Mouse (Mus musculus) cerebellum, postnatal 36 days (tissue): ENCODE data around the gene Hlcs.

ENCODE experiments used
- DNase-seq, 2 experiments: peaks; one replicate each; pipeline ENCODE4 v3.0.0; 2021 to 2022; ENCODE audit warnings: mixed read lengths in 2 of 2

Hlcs gene

GRCm38 (mm10) chr16:94195913-94196312, 117.5 kb downstream of the Hlcs start:
- no peak for DNase-seq

- DNase-seq: no peak
These were observed 121.7 kb downstream of the Hlcs start for GRCm38 (mm10) chr16:94191379-94192315.

DNA sequence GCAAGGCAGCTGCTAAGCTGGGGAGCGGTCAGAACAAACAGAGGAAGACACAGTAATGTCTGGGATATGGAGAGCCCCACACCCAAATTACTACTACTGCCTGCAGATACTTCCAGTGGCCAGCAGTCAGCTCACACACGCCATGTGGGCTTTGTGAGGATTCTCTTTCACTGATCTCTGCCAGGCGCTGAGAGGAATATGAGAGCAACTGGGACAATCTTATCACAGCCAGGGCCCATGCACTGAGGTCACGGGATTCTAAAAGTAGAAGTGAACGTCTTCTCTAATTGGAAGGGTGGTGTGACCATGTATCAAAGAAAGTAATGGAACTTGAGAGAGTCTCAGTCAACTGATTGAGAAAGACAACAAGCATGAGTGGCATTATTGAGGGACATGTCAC, 123.1 kb downstream of the Hlcs start:
- DNase-seq: no peak

- DNase-seq: no peak
These were observed 126.8 kb downstream of the Hlcs start for GRCm38 (mm10) chr16:94186526-94186925.

- DNase-seq: no peak
These were observed 127.9 kb downstream of the Hlcs start for GRCm38 (mm10) chr16:94185430-94185829.

- no peak for DNase-seq
These were observed 133.1 kb downstream of the Hlcs start for GRCm38 (mm10) chr16:94180122-94180870.

DNA sequence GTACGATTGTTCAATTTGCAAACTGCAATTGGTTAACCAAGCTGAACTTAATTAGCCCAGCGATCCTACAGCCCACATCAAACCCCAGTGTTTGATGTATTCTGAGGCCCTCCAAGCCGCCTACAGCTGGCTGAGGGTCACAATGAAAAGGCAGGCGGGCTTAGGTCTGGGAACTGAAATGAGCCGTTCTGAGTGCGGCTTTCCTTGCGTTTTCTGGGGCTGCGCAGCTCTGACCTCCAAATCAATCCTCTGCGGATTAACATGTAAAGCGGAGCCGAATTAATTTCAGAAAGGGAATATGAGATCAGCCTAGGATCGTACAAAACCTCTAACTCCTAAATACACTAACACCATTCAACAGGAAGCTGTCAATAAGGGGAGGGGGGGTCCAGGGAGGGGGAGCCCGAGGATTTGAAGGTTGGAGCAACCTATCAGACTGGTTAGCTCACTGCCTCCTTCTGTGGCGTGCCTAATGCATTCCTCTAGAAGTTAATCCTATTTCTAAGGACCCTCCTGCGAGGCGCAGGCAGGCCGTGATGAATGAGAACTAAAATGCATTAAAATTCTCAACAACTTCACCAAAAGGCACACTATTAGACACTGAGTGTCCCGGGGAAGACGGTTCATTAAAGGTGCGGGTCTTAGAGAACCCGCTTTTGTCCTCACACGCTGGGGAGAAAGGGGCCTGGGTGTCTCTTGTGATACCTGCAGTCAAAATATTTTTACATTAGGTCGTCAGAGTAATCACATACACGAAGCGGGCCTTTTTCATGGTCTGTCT, 133.8 kb downstream of the Hlcs start:
- no peak for DNase-seq

GRCm38 (mm10) chr16:94178441-94179220, 134.7 kb downstream of the Hlcs start:
- DNase-seq: no peak

- no peak for DNase-seq
These were observed 136.1 kb downstream of the Hlcs start for GRCm38 (mm10) chr16:94176997-94177857.

GRCm38 (mm10) chr16:94175366-94175986, 137.9 kb downstream of the Hlcs start:
- no peak for DNase-seq

GRCm38 (mm10) chr16:94173361-94173760, 140.0 kb downstream of the Hlcs start:
- DNase-seq: no peak

GRCm38 (mm10) chr16:94170218-94170617, 143.2 kb downstream of the Hlcs start:
- no peak for DNase-seq

DNA sequence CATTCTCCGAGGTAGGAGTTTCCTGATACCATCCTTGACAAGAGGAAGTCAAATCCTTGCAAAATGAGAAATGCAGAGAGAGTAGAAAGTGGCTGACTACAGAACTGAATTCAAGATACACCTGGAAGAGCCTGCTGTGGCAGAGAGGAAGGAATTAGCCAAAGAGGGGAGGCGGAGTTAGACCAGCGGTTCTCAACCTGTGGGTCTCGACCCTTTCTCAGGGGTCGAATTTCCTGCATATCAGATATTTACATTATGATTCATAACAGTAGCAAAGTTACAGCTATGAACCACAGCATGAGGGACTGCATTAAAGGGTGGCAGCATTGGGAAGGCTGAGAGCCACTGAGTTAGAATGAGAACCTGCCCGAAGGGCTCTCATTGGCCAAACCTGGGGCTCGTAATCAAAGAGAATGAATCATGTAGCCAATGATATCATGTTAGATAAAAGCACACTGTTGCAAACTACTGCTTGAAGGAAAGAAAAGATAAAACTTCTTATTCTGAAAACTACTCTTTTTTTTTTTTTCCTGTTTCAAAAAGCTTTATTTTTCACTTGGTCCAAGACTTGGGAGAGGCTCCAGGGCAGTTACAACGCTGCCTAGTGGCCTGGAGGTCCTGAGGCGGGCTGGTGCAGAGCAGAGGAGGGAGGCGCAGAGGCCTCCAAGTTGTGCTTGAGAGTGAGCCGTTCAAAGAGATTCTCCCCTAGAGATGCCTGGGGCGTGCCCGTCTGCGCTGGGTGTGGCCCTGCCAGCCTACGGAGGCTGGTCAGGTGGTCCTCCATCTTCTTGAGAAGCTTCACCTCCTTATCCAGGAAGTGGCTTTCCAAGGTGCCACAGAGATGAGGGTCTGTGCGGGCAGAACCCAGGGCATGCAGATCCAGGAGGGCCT, 144.5 kb downstream of the Hlcs start:
- no peak for DNase-seq

- DNase-seq: no peak
These were observed 148.4 kb downstream of the Hlcs start for GRCm38 (mm10) chr16:94164978-94165377.

GRCm38 (mm10) chr16:94164236-94164635, 149.1 kb downstream of the Hlcs start:
- no peak for DNase-seq

DNA sequence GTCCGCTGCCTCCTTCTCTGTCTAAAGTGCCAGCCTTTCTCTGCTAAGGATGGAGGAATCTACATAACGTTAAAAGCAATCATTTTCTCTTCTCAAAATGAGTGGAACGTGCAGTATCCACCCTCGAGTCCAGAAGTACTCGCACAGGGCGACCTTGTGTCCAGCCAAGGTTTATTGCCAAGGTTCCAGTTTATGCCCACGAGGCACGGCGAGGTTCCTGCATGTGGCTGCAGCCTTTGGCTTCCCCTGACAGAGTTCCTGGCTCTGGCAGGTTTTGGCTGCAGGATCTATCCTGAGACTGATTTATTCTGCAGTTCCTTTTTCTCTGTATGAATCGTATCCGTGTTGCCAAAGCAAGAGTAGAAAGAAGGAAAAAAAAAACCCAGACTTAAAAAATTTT, 150.3 kb downstream of the Hlcs start:
- DNase-seq: peak; percentile 36 to 40

- DNase-seq: no peak
These were observed 151.4 kb downstream of the Hlcs start for GRCm38 (mm10) chr16:94162000-94162399.

- no peak for DNase-seq
These were observed 155.6 kb downstream of the Hlcs start for GRCm38 (mm10) chr16:94157819-94158218.

- peak; percentile 67 to 70 for DNase-seq
These were observed 158.2 kb downstream of the Hlcs start for GRCm38 (mm10) chr16:94155041-94155653.
